Mouse (Mus musculus): ENCODE measurements around the gene Timm8a2.

The Timm8a2 gene

DNA sequence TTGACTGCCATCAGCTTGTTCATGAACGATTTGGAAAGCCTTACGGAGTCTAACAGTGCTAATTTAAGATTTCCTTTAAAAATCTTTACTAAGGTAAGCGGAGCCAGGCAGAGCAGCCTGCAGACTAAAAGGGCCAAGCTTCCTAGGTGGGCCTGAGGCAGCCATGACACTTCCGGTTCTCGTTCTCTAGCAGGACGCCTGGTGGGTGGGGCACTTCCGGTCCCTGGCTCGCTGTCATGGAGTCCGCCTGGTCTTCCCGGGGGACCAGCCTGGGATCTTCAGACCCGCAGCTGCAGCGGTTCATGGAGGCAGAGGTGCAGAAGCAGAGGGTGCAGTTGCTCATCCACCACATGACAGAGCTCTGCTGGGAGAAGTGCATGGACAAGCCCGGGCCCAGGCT lies at the start of gene Timm8a2:
Gene Timm8a2 (plus strand): TSS at position 224 of the 400 bp plus-strand sequence.
- no peak for DNase-seq

DNA sequence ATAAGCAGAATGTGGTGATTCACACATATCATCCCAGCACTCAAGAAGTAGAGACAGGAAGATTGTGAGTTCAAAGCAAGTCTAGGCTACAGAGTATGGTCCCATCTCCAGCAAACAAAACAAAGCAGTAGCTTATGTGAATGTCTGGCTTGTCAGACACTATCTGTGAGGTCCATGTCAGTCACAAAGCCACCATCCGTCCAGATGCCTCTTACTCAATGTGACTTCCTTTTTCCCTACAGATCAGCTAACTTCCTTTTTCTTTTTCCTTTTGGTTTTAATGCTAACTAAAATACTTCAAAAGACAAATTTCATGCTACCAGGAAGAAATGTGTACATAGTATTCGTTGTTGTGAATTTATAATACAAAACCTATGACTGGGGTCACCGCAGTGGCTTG lies 49.0 kb upstream of the Timm8a2 start:
- DNase-seq: no peak

DNA sequence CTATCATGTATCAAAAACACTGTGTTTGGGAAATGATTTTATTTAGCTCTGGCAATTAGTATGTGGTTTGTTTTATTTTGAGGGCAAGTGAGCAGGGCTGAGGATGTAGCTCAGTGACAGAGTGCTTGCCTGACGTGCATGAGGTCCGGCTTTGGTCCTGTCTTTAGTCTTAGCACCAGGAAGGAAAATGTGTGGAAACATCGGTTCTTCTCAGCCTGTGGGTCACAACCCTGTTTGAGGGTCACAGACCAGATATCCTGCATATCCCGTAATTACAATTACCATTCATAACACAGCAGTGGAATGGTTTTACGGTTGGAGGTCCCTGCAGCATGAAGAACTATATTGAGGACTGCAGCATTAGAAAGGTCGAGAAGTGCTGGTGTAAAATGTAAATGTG lies 48.4 kb upstream of the Timm8a2 start:
- DNase-seq: no peak

DNA sequence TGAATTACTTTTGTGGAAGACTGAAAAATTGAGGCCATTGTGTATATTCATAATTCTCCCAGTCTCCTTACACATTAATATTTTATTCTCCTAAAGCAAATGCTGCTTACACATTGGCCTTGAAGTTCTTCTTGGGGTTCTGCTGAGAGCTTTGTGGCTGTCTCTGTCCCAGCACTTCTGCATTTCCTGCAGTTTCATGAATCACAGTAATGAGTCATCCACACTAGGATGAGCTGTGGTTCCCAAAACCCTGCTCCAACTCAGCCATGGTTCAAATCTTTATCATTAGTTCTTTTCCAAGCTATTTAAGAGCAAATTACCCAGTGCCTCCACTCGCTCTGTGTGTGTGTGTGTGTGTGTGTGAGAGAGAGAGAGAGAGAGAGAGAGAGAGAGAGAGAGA lies 47.2 kb upstream of the Timm8a2 start:
- DNase-seq: no peak

DNA sequence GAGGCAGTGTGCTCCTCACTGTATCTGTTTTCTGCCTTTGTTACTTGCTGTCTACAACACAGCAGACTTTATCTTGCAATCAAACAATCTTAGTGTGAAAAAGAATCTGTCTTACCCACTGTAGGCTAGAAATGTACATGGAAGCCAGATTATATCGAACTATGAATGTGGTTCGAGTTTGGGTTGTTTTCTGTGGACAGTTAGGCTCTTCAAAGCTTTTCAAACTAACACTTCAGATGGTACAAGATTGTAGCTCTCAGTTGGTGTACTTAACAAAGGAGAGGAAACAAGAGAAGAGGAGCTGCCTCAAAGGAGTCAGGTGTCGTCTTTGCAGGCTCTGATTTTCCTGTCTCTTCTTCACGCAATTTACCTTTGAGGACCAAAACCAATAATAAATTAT lies 46.8 kb upstream of the Timm8a2 start:
- no peak for DNase-seq

GRCm38 (mm10) chr14:121989331-121989730 lies 45.1 kb upstream of the Timm8a2 start:
- DNase-seq: no peak

GRCm38 (mm10) chr14:121989869-121990268 lies 44.6 kb upstream of the Timm8a2 start:
- no peak for DNase-seq

- no peak for DNase-seq
Observed at GRCm38 (mm10) chr14:121990897-121991296, 43.6 kb upstream of the Timm8a2 start.

- peak; percentile 64 for DNase-seq
Observed at GRCm38 (mm10) chr14:121991921-121992320, 42.6 kb upstream of the Timm8a2 start.

- peak; percentile 46 for DNase-seq
Observed at GRCm38 (mm10) chr14:121992395-121993280, 41.8 kb upstream of the Timm8a2 start.

GRCm38 (mm10) chr14:121993616-121994015 lies 40.9 kb upstream of the Timm8a2 start:
- peak; percentile 49 for DNase-seq

DNA sequence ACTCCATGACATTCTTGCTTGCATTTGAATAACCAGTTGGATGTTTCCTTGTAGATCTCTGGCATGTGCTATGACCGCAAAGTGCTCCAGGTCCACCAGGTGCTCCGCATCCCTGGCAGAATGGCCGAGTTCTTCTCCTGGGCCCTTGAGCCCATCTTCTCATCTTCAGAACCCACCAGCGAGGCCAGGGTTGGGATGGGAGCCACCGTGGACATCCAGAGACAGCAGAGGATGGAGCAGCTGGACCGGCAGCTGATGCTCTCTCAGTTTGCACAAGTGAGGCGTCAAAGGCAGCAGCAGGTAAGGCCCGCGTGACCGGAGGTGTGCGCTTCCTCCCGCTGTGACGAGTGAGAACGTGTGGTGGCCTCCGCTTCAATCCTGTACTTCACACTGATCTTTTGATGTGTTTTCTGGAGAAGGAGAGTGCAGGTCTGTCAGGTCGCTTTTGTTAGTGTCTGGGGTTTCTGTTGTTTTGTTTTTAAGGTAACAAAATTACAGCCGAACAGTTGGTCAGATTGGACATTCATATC lies 40.2 kb upstream of the Timm8a2 start:
- peak; percentile 22 for DNase-seq

GRCm38 (mm10) chr14:121994846-121995556 lies 39.5 kb upstream of the Timm8a2 start:
- no peak for DNase-seq

DNA sequence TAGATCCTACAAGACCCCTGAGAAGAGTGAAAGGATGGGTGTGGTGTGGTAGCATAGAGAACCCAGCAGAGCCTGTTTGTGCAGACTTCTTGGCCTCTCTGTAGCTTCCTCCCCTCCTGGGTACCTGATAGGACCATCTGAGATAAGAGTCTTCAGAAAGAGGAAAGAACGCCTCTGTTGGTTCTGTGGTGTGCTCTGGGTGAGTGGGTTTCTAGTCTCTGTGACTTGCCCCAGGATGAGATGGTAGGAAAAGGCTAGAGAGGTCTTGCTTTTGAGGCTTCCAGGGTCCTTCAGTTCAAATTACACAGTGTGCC lies 39.0 kb upstream of the Timm8a2 start:
- DNase-seq: peak; percentile 14

DNA sequence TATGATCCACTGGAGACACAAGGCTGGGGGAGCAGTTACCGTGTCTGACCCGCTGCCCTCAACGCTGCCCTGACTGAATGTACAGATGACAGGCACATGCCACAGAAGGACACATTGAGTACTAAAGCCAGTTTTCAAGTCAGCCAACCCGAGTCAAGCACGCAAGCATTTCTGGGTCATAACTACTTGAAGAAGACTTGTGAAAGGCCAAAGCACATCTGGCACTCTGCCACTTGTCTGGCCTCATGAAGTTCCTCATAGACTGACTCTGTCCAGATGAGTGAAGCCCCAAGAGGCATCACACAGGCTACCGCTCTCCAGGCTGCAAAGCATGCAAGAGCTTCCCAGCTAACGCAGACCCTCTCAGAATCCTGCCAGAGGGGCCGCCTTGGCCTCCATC lies 37.7 kb upstream of the Timm8a2 start:
- peak; percentile 12 for DNase-seq

GRCm38 (mm10) chr14:121999455-121999854 lies 35.0 kb upstream of the Timm8a2 start:
- DNase-seq: peak; percentile 28

- DNase-seq: peak; percentile 31
Observed at GRCm38 (mm10) chr14:122000346-122001105, 33.9 kb upstream of the Timm8a2 start.

DNA sequence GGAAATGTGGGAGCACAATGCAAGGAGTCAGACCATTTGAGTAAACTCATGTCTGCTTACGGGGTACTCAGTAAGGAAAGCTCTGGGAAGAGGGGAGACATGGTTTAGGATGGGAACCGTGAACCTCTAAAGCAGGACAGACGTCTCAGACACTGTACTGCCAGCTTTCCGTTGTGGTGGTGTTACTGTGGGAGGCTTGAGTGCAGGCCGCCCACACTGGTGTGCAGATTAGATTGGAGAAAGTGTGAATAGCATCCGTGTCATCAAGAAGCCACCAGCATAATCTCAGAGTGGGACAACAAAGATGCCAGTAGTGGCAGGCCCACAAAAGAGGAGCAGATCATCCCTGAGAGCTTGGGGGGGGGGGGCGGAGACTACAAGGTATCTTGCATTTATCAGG lies 32.2 kb upstream of the Timm8a2 start:
- no peak for DNase-seq

DNA sequence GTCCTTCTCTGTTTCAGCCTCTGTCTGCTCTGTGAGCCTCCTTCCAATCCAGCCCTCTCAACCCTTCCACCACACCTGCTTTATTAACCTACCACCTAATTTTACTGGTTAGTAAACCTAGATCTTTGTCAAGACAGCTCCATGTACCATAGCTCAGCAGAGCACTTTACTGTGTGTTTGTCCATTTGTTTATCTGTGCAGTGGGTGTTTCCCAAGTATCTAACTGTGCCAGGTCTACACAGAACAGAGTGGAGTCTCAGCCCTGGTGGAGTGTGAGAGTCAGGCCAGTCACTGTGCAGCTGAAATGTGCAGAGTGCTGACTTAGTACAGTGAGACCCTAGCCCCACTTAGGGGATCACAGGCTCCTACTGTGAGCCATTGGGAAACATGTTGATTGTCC lies 30.7 kb upstream of the Timm8a2 start:
- no peak for DNase-seq

- no peak for DNase-seq
Observed at GRCm38 (mm10) chr14:122008261-122008660, 26.2 kb upstream of the Timm8a2 start.

DNA sequence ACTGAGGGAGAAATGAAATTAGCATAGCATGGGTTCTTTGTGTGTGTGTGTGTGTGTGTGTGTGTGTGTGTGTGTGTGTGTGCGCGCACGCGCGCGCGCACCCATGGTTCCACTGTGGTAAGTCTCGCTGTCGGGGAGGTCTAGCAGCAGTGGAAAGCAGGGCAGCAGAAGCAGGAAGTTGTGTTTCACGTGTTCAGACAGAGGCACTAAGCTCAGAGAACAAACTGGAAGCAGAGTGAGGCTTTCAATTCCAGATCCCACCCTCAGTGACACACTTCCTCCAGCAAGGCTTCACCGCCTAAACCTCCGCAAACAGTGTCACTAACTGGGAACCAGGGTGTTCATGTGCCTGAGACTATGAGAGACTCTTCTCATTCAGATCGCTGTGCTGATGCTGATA lies 25.0 kb upstream of the Timm8a2 start:
- peak; percentile 76 for DNase-seq

- no peak for DNase-seq
Observed at GRCm38 (mm10) chr14:122010301-122010700, 24.2 kb upstream of the Timm8a2 start.

GRCm38 (mm10) chr14:122011768-122012167 lies 22.7 kb upstream of the Timm8a2 start:
- no peak for DNase-seq
